Mouse (Mus musculus) kidney, adult 9 months (tissue): ENCODE measurements around the gene Fam222b.

Source experiments
- DNase-seq: peaks from one replicate; pipeline ENCODE4 v3.0.0; 2022

Fam222b gene

GRCm38 (mm10) chr11:78138023-78138422 lies 43.6 kb downstream of the Fam222b start:
- DNase-seq = peak; percentile 55

- no peak for DNase-seq
Observed at GRCm38 (mm10) chr11:78140665-78141064, 46.2 kb downstream of the Fam222b start.

DNA sequence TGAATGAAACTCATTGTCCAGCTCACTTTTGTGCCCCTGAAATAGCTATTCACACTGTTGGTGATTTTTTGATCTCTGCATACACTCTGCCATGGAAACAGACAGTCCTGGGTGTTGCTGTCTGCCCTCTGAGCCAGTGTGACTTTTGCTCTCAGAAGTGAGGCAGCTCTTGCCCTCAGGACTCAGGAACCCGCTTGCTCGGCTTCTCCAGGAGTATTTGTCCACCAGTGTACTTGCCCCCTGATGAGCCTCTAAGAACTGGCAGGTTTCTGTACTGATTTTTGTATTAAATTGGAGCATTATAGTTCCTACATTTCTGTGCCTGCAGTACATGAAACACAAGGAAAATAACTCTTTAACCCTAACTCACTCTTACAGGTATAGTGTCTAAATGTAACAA lies 49.1 kb downstream of the Fam222b start:
- peak; percentile 47 for DNase-seq

GRCm38 (mm10) chr11:78146168-78146567 lies 51.7 kb downstream of the Fam222b start:
- no peak for DNase-seq

DNA sequence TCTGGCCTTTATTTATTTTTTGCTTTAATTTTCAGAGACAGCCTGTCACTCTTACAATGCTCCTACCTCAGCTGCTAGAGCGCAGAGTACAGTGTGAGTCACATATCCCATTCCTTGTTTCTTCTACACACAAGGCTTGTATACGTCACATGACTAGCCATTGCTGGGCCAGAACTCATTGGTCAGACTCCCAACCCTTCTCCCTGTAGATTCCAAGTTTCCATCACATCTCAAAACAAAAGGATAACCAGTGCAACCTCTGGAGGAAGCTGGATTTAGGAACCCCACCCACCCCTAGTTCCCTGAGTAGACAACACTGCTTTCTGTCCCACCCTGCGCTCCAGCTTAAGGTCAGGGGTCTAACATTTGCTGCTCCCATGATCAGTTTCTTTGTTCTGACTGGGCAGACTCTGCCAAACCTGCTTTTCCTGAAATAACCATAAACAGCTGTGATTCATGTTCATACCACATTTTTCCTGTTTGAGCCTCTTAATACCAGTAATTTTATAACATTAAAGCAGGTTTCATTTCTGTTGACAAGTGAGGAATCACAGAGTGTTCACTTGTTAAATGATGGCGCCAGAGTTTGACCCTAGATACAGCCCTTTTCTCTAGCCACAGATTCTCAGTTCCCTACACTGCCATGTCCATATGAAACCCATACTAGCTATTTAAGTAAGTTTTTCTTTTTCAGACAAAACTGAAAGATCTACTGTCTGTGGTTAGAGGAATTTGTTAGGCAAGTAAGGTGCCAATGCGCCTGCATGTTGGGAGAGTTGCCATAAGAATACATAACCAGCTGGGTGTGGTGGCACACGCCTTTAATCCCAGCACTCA lies 52.5 kb downstream of the Fam222b start:
- DNase-seq = no peak

GRCm38 (mm10) chr11:78151161-78151560 lies 56.7 kb downstream of the Fam222b start:
- no peak for DNase-seq

DNA sequence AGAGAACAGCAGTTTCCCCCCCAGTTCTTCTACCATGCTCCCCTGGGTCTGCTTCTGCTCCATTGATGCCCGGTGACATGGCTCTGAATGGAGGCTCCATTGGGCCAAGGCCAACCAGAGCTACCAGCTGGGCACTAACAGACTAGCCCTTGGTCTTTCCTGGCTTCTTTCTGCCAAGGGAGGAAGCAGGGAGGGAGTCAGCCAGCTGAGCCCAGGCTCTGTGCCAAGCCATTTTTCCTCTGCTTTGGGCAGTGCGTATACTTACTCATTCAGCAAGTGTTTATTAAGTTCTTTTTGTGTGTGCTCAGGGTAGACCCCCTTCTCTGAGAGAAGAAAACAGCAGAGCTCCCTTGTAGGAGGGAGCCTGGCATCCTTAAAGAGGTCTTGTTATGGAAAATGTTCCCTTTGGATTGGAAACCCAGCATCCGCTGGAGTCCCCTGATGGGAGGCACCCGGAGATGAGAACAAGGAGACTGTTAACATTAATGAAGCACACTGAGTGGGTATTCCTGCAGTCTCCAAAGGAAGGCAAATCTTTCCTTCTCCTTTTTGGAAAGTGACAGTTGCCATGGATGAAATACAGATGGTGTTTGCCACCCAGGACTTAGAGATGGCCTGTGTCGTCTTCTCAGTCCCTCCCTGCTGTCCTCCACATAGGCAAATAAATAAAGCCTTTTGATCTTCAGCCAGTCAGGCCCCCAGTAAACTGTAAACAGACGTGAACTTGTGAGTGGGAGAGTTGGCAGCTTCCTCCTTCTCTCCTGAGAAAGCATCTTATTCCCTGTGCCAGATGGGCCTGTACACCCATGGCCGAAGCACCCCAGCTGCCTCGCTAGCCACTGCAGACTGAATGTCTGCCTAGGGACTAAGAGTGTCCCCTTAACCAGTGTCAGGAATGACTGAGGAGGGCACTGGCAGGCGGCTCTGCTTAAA lies 58.1 kb downstream of the Fam222b start:
- peak; percentile 60 for DNase-seq

- no peak for DNase-seq
Observed at GRCm38 (mm10) chr11:78153778-78154177, 59.3 kb downstream of the Fam222b start.

DNA sequence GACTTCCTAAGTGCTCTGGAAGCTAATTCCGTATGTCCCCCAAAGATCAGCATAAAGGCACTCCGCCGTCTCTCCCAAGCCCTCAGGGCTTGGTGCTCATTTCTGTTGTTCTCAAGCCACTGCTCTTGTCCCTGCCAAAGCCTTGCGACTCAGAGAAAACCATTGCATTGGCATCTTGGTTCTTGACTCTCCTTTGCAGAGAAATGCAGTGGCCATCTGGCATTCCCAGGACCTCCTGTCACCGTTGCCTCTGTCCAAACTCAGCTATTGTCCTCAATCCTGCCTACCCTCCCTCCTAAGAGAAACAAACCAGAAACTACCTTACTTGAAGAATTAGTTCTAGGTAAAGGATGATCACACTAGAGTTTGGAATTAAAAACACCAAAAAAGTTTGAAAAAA lies 61.2 kb downstream of the Fam222b start:
- no peak for DNase-seq

GRCm38 (mm10) chr11:78156156-78156699 lies 61.8 kb downstream of the Fam222b start:
- DNase-seq = no peak

DNA sequence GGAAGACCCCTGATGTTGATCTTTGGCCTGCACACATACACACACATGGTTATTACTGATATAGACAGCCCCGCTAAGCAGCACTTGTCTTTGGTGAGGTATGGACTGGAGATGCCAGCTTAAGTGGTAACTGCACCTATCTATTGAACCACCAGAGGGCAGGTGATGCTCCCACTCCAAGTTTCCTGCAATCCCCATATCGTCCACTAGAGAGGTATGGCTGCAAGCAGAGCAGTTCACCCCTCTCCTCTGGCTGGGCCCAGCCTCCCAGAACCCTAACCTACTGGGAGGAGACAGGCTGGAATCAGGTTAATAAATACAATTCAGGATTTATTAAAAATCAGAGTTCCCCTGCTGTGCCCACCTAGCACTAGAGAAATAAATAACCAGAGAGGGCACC lies 64.6 kb downstream of the Fam222b start:
- DNase-seq = peak; percentile 97

DNA sequence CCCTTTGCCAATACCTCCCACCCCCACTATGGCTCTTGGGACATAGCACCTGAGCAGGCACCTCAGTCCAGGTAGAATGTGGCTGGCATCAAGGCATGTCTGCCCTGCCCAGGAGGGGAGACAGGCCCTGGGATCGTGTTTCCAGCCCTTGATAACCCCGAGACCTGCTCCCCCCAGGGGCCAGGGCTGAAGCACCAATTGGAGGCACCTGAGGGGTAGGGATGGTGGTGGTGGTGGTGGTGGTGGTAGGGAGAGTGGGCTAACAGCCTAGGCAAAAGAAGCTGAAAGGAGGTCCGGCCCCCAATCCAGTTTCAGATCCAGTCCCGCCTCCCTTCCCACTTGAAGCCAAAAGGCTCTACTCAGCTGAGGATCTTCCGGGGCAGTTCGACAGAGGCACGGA lies 65.1 kb downstream of the Fam222b start:
- DNase-seq = no peak

GRCm38 (mm10) chr11:78160171-78160570 lies 65.7 kb downstream of the Fam222b start:
- no peak for DNase-seq

DNA sequence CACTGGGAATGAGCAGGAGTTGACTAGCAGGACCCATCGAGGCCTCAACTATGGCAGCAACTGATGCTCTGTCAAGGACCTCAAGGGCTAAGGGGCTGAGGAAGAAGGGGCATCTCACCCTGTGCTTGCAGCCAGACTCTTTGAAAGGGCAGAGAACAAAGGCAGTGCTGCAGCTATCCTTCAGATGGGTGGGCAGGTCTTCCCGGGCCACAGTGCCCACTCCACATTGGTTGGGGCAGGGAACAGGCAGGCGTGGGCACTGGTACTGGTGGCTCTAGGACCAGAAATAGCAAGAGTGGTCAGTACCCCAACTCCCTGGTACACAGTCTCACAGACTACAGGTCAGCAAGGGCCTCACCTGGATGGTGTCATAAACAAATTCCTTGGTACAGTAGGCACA lies 66.2 kb downstream of the Fam222b start:
- DNase-seq = no peak

- no peak for DNase-seq
Observed at GRCm38 (mm10) chr11:78161169-78161568, 66.7 kb downstream of the Fam222b start.

DNA sequence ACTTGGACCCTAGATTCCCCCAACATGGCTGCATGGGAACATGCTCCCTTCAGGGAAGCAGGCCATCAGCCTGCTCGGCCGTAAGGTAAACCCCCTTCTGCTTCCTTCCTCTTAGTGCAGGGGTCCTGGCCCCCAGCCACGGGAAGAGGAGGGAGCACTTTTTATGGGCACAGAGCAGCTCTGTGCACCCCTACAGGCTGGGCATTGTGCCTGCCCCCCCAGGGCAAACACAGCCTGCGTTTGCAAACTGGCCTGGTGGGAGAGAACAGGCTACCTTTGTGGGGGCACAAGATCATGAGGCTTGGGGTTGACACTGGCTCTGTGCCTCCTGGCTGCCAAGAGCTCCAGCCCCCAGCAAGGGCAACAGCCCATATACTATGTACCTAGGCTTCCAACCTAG lies 67.5 kb downstream of the Fam222b start:
- no peak for DNase-seq

DNA sequence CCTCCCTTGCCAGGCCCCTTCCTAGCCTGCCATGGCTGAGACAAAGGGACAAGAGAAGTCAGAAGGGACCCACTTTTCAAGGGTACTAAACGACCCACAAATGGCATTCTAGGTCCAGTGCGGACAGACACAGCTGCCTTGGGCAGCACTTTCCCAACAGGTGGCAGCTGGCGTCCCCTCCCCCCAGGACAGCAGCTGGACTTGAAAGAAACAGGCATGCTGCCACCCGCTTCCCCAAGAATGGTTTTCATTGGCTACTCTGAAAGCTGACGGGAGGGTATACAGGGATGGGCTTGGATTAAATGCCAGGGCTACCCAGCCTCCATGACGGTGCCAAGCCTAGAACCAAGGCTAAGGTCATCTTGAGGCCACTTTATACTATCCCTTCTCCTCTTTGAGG lies 68.0 kb downstream of the Fam222b start:
- no peak for DNase-seq

- no peak for DNase-seq
Observed at GRCm38 (mm10) chr11:78163045-78163444, 68.6 kb downstream of the Fam222b start.

GRCm38 (mm10) chr11:78163681-78164603 lies 69.5 kb downstream of the Fam222b start:
- DNase-seq = peak; percentile 79

DNA sequence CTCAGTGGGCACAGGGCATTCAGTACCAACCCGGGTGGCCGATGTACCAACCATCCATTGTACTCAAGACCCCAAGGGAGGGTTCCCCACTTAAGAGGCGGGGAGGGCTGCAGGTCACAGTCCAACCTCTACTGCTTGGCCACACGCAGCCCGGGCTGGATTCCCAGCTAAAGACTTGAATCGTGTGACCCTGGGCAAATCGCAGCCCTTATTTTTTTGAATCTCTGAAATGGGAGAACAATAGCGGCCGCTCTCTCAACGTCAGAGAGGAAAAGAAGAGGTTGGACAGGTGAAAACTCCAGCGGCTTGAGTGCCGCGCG lies 70.1 kb downstream of the Fam222b start:
- DNase-seq = no peak

DNA sequence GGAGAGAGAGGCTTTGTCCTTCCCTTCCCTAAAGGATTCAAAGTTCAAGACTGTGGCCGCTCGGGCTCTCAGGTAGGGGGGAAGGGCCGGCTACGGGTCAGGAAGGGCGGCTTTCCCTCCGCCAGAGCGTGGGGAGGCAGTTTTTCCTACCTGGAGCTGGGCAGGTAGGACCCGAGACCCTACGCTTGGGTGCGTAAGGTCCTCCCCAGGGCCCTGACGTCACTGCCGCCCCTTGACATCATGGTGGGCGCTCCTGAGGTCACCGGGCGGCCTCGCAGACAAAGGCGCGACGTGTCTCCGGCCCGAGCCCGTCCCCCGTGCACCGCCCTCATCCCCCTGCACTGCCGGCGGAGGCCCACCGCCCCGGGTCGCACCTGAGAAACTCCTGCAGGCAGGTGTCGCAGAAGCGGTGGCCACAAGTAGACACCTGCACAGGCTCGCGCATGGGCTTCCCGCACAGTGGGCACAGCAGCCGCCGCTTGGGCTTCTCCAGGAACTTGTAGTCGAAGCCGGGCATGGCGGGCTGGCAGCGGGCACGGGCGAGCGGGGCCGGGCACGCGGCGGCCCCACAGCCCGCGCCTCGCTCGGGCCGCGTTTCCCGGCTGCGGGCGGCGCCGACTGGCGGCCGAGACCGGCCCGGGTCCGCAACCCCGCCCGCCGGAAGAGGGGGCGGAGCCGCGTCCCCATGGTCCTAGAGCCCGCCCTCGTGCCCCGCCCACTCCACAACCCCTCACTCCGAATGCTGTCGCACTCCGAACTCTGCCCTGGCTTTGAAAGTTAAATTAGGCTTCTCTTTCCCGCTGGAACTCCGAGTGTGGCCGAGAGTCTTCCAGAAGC lies 70.7 kb downstream of the Fam222b start, which contains the start of gene Traf4:
Gene Traf4 (minus strand): TSS at position 666 of the 837 bp plus-strand sequence.
- DNase-seq = peak; percentile 80

- DNase-seq = peak; percentile 89
Observed at GRCm38 (mm10) chr11:78165761-78166109, 71.3 kb downstream of the Fam222b start.
